In the genomic region with DNA sequence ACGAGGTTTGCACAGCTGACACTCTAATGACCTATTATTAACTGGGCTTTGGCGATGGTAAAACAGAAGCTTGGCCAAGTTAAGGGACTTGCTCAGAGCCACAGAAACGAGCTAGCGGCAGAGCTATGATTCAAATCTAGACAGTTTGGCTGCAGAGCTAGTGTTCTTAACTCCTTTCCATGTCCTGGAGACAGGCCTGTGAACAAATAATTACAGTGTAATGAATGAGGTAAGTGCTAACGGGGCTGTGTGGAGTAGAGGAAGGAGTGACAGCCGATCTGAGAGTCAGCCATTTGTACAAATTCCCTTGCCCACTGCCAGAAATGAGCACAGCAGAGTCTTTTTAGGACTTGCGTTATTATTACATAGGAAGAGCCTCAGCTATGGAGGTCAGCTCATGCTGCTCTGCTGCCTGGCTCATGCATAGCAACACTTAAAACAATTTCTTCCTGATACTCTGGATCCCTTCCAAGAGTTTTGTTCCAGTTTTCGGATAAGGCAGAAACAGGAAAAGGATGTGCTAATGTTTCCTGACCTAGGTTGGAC, we compare ENCODE assay signal across 9 mouse cellular contexts. TPM values are rescaled to one million over a fixed set of nuclear protein-coding genes. Genes with fewer than 3 reads are reported as not detected.
A peak's percentile ranks its signal among the peaks of the same experiment; 100 is the strongest.
DNase-seq lines count a peak whose midpoint lies in the region; ATAC-seq lines count a peak whose summit lies in the region.
"Had no signal": no experiment of that assay in that cellular context is flagged by ENCODE, and none has a peak within 500 bp of the region (broad histone marks: within the 10 kb centered on the region; RNA-seq: fewer than 3 reads in every experiment).

No protein-coding gene starts in this region.

- H3K4me3 ChIP-seq in limb, embryonic 13.5 days: no peak overlapping the region
- no peak overlapping the region for H3K4me3 ChIP-seq in stomach, embryonic 16.5 days (replicated peaks; ENCODE audit: low read length)
- H3K4me3 ChIP-seq: embryonic facial prominence, embryonic 15.5 days had no signal

- H3K4me1 ChIP-seq in limb, embryonic 13.5 days: peaks cover 17% of the 10 kb centered on the region
- H3K4me1 ChIP-seq in stomach, embryonic 16.5 days (ENCODE audit: control insufficient read depth, insufficient read depth, low read length): no peaks in the 10 kb centered on the region

- H3K9me3 ChIP-seq in limb, embryonic 13.5 days: no peaks in the 10 kb centered on the region
- 0 out of 2 replicates have a peak, but pooled peaks cover 3% of the 10 kb centered on the region for H3K9me3 ChIP-seq in stomach, embryonic 16.5 days (replicated peaks; ENCODE audit: control insufficient read depth, low read length)
- H3K9me3 ChIP-seq: embryonic facial prominence, embryonic 15.5 days had no signal

- no peaks in the 10 kb centered on the region for H3K36me3 ChIP-seq in limb, embryonic 13.5 days
- no peaks in the 10 kb centered on the region for H3K36me3 ChIP-seq in stomach, embryonic 16.5 days (ENCODE audit: control insufficient read depth, insufficient read depth, low read length)
- H3K36me3 ChIP-seq: embryonic facial prominence, embryonic 15.5 days had no signal

- peak; percentile 66; the same call in 1 of the 2 replicates for ATAC-seq in limb, embryonic 13.5 days (ENCODE audit: low FRiP score, low read depth)
- ATAC-seq in stomach, embryonic 16.5 days (ENCODE audit: insufficient read depth, low FRiP score): peak; percentile 62; the same call in 1 of the 2 replicates
- no peak for ATAC-seq in monocyte, adult 5-6 weeks (replicated peaks; ENCODE audit: insufficient number of reproducible peaks, low FRiP score, low TSS enrichment, poor library complexity, severe bottlenecking)

- H3K4me2 ChIP-seq in limb, embryonic 13.5 days (replicated peaks): peak overlapping the region; percentile 21; the same call in 1 of the 2 replicates
- no peak overlapping the region for H3K4me2 ChIP-seq in stomach, embryonic 16.5 days (ENCODE audit: low read depth, low read length)
- H3K4me2 ChIP-seq: embryonic facial prominence, embryonic 15.5 days had no signal

- 39% methylated on average over 8 of the region's 8 CpGs for WGBS in limb, embryonic 13.5 days
- 30% methylated on average over 8 of the region's 8 CpGs for WGBS in stomach, embryonic 16.5 days

- no peaks in the 10 kb centered on the region for H3K27me3 ChIP-seq in limb, embryonic 13.5 days
- no peaks in the 10 kb centered on the region for H3K27me3 ChIP-seq in stomach, embryonic 16.5 days (ENCODE audit: control insufficient read depth, insufficient read depth, low read length)
- H3K27me3 ChIP-seq: embryonic facial prominence, embryonic 15.5 days had no signal

- peak; percentile 13 for DNase-seq in adrenal gland, adult 2 months
- DNase-seq in adrenal gland, postnatal 25 days: no peak
- peak; percentile 7 for DNase-seq in ovary, postnatal 14 days (ENCODE audit: low spot score)
- DNase-seq in ovary, postnatal 10 days (ENCODE audit: low spot score): no peak
- DNase-seq in B cell, adult 2 months: no peak

- peak overlapping the region; percentile 66 for H3K27ac ChIP-seq in limb, embryonic 13.5 days
- peak overlapping the region; percentile 52 for H3K27ac ChIP-seq in stomach, embryonic 16.5 days (ENCODE audit: low read length)
- H3K27ac ChIP-seq: embryonic facial prominence, embryonic 15.5 days had no signal

- no peak overlapping the region for H3K9ac ChIP-seq in limb, embryonic 13.5 days
- no peak overlapping the region for H3K9ac ChIP-seq in stomach, embryonic 16.5 days (ENCODE audit: low read length)
- H3K9ac ChIP-seq: embryonic facial prominence, embryonic 15.5 days had no signal

RNA-seq across cellular contexts. Expression of gene Cd28, which starts 0.9 kb away (rescaled TPM):
- under 1 TPM; 0.29 to 0.83 TPM for total RNA-seq in adrenal gland, adult 2 months (2021)
- polyA plus RNA-seq in adrenal gland, adult 2 months (2012; rRNA removed): 0.06 and 0.12 TPM in 2 replicates
- total RNA-seq in adrenal gland, postnatal 25 days (2021): 0.52 and 0.58 TPM in 2 replicates
- polyA plus RNA-seq in limb, embryonic 13.5 days (2015; fragmentation: Nextera tagmentation; extraction: Ambion mirVana): 0.23 and 0.29 TPM in 2 replicates
- polyA plus RNA-seq in stomach, embryonic 16.5 days (2015; fragmentation: Nextera tagmentation; extraction: Ambion mirVana): 0.25 and 0.31 TPM in 2 replicates
- total RNA-seq in monocyte, adult 5-6 weeks (2017): 19.8 to 27.1 TPM (median 26.7 TPM) in 3 replicates

Comparison
In these comparisons a context has a peak if more than half of its experiments do, and no peak if none do; other contexts are left out.
1. DNase-seq: peak in adrenal gland, adult 2 months (single experiment) and ovary, postnatal 14 days (single experiment); none in adrenal gland, postnatal 25 days (single experiment), ovary, postnatal 10 days (single experiment) and B cell, adult 2 months (0 of 2).
2. RNA of gene Cd28, which starts 0.9 kb away (total RNA-seq): 19.8 to 27.1 TPM in monocyte, adult 5-6 weeks; 0.29 to 0.83 TPM in adrenal gland, adult 2 months and 0.52 to 0.58 TPM in adrenal gland, postnatal 25 days; every median in the first group is over 10 times any median in the second.